Mouse (Mus musculus) stomach, embryonic 14.5 days (tissue): ENCODE measurements around the gene Hist1h2bh. TPM values are rescaled to one million over a fixed set of nuclear protein-coding genes. Genes with fewer than 3 reads are reported as not detected.
"Not testable (repeated sequence)": the region's sequence is repeated elsewhere in the genome, so short reads cannot be mapped to it uniquely, and the experiment has no call there.

Experiments
- ATAC-seq: fragments of 200-750 bp; cut with Nextera tagmentation; 2 replicates; pipeline ENCODE4 v1.8.0; 2017; ENCODE audit warnings: low read depth, moderate TSS enrichment; ENCODE audit not compliant: insufficient number of reproducible peaks, insufficient read depth, low FRiP score
- H3K27ac ChIP-seq: fragments of 300-500 bp; sonication (generic); 2 replicates; pipeline ENCODE4 v1.5.1; 2014; ENCODE audit warnings: mild to moderate bottlenecking, low read length, moderate library complexity, mixed read lengths
- H3K27me3 ChIP-seq: fragments of 300-500 bp; sonication (generic); 2 replicates; pipeline ENCODE4 v1.6.1; 2014; ENCODE audit warnings: low read length, control low read depth, mixed read lengths; ENCODE audit not compliant: control insufficient read depth, insufficient read depth
- H3K36me3 ChIP-seq: fragments of 300-500 bp; sonication (generic); 2 replicates; pipeline ENCODE4 v1.6.1; 2014; ENCODE audit warnings: mild to moderate bottlenecking, control low read depth, low read length, moderate library complexity, mixed read lengths; ENCODE audit not compliant: control insufficient read depth, insufficient read depth
- H3K4me1 ChIP-seq: fragments of 300-500 bp; sonication (generic); 2 replicates; pipeline ENCODE4 v1.6.1; 2014; ENCODE audit warnings: low read length, control low read depth, mixed read lengths; ENCODE audit not compliant: control insufficient read depth, insufficient read depth
- H3K4me2 ChIP-seq: fragments of 300-500 bp; sonication (generic); replicated peaks from 2 replicates; pipeline ENCODE4 v1.6.1; 2014; ENCODE audit warnings: low read depth, low read length, control low read depth
- H3K4me3 ChIP-seq: fragments of 300-500 bp; sonication (generic); 2 replicates; pipeline ENCODE4 v1.5.1; 2014; ENCODE audit warnings: low read depth, low read length, control low read depth
- H3K9ac ChIP-seq: fragments of 300-500 bp; sonication (generic); replicated peaks from 2 replicates; pipeline ENCODE4 v1.6.1; 2014; ENCODE audit warnings: low read depth, mild to moderate bottlenecking, control low read depth, low read length, moderate library complexity, mixed read lengths
- H3K9me3 ChIP-seq: fragments of 300-500 bp; sonication (generic); 2 replicates; pipeline ENCODE4 v1.6.1; 2016; ENCODE audit warnings: low read depth, low read length, control low read depth; ENCODE audit not compliant: control insufficient read depth
- WGBS: fragments of 180-500 bp; shearing (Covaris S2); extraction: QIAGEN DNeasy Blood & Tissue Kit; methylation state at CpG from one replicate; pipeline ENCODE4 v1.1.7; 2014; 5-methylcytosine and 5-hydroxymethylcytosine counted together
- polyA plus RNA-seq: library from polyadenylated mRNA; unstranded; fragments of >200 nt; fragmentation: Nextera tagmentation; extraction: Ambion mirVana; gene quantifications from 2 replicates; pipeline ENCODE4 v1.2.1, GENCODE M21; 2014

The Hist1h2bh gene
- polyA plus RNA-seq, 1 experiment from 2014 or later: 1.2 TPM

DNA sequence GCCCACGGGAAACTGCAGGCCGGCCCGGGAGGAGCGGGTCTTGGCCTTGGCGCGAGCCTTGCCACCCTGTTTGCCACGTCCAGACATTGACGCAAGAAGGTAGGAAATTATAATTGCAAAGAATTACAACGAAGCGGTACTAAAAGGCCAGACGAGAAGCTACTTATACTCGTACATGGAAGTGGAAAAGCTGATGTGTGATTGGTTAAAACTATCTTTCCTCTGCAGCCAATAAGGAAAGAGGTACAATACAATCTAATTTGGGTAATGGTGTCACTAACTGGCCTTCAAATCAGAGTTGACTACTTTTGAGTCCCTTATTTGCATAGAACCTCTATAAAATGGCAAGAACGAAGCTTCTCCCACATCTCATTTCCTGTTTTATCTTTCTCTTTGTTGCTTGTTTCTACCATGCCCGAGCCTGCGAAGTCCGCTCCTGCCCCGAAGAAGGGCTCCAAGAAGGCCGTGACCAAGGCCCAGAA lies 27.9 kb upstream of the Hist1h2bh start, which contains the start of the genes Hist1h2ae and Hist1h2bg:
TSS of gene Hist1h2ae (minus strand) at position 199 of the 482 bp plus-strand sequence.
TSS of gene Hist1h2bg (plus strand) at position 375 of the 482 bp plus-strand sequence.
- ATAC-seq: peak; percentile 88
- Histone ChIP-seq H3K36me3 (no peaks in the 10 kb centered on the region), H3K9ac (peak within 1 kb of the TSS; percentile 22), H3K4me1 (no peaks in the 10 kb centered on the region), H3K4me2 (peak within 1 kb of the TSS; percentile 50), H3K9me3 (no peaks in the 10 kb centered on the region), H3K27me3 (no peaks in the 10 kb centered on the region), H3K27ac (peak within 1 kb of the TSS; percentile 94), H3K4me3 (peak within 1 kb of the TSS; percentile 27)
- WGBS: under 1% methylated on average over 18 of the region's 18 CpGs

GRCm38 (mm10) chr13:23570261-23571021 lies 27.2 kb upstream of the Hist1h2bh start:
- ATAC-seq, H3K9me3 ChIP-seq, H3K36me3 ChIP-seq, H3K4me1 ChIP-seq, H3K27me3 ChIP-seq: not testable (repeated sequence)
- Histone ChIP-seq H3K27ac (peak overlapping the region; percentile 94), H3K9ac (peak overlapping the region; percentile 22), H3K4me2 (peak overlapping the region; percentile 50), H3K4me3 (peak overlapping the region; percentile 27; the same call in 1 of the 2 replicates)
- WGBS: 4% methylated on average over 12 of the region's 41 CpGs

GRCm38 (mm10) chr13:23564482-23564881 lies 21.3 kb upstream of the Hist1h2bh start:
- no peak overlapping the region for H3K4me2 ChIP-seq
- H3K4me1 ChIP-seq: no peaks in the 10 kb centered on the region
- no peaks in the 10 kb centered on the region for H3K27me3 ChIP-seq
- WGBS: 79% methylated on average over 2 of the region's 2 CpGs
- no peaks in the 10 kb centered on the region for H3K9me3 ChIP-seq
- H3K4me3 ChIP-seq: no peak overlapping the region
- peak overlapping the region; percentile 99 for H3K27ac ChIP-seq
- ATAC-seq: no peak
- no peaks in the 10 kb centered on the region for H3K36me3 ChIP-seq
- H3K9ac ChIP-seq: no peak overlapping the region

DNA sequence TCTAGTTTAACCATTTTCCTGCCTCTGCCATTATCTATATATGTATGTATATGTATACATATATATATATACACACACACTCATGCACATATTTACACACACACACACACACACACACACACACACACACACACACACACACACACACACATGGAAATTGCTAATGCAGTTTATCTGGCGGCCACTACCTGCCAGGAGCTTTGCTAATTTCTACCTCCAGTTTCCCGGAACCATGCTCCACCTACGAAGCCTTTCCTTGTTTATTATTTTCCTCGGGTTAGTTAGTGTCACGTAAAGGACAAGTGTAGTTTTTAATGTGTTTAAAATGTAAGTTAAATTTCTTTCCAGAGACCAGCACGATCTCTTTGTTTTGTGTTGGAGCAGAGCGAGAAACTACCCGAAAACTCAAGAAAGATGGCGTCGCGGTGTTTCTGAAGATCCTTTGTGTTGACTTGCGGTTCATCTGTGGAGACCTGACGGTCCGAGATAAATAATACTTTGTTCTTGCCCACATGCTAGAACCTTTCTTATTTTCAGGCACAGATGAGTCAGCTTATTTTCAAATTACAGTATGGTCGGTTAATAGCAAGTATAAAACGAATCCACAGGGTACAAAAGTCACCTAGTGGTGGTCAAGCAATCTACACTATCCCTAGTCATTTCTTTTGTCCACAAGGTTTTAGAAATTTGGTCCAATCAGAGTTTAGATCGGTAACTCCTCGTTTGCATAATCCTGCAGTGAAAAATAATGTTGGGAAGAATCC lies 19.7 kb upstream of the Hist1h2bh start:
- H3K27ac ChIP-seq: peak overlapping the region; percentile 99
- WGBS: 2% methylated on average over 18 of the region's 18 CpGs
- H3K27me3 ChIP-seq: no peaks in the 10 kb centered on the region
- H3K4me1 ChIP-seq: no peaks in the 10 kb centered on the region
- H3K9ac ChIP-seq: peak overlapping the region; percentile 23; the same call in 1 of the 2 replicates
- H3K4me3 ChIP-seq: peak overlapping the region; percentile 29
- H3K4me2 ChIP-seq: peak overlapping the region; percentile 70
- ATAC-seq: peak; percentile 62
- H3K36me3 ChIP-seq: no peaks in the 10 kb centered on the region
- H3K9me3 ChIP-seq: no peaks in the 10 kb centered on the region

DNA sequence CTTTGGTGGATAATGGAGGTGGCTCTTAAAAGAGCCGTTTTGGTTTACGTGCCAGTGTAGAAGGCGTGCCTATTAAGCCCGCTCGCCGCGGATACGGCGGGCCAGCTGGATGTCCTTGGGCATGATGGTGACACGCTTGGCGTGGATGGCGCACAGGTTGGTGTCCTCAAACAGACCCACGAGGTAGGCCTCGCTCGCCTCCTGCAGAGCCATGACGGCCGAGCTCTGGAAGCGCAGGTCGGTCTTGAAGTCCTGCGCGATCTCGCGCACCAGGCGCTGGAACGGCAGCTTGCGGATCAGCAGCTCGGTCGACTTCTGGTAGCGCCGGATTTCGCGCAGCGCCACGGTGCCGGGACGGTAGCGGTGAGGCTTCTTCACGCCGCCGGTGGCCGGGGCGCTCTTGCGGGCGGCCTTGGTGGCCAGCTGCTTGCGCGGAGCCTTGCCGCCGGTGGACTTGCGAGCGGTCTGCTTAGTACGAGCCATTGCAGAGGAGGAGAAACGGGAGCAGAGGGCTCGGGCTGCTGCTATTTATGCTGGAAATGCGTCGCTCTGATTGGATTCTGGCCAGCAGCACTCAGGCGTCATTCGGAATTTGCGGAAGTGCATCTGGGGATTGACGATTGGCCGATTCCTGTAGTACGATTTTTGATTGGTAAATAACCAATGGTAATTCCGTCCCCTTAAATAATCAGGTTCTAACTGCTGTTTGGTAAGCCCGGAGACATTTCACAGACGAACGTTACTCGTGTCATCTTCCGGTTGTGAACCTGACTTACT lies 18.9 kb upstream of the Hist1h2bh start, which contains the start of gene Hist1h3e:
TSS of gene Hist1h3e (minus strand) at position 487 of the 777 bp plus-strand sequence.
- Histone ChIP-seq H3K9ac (peak within 1 kb of the TSS; percentile 45; the same call in 1 of the 2 replicates), H3K4me3 (peak within 1 kb of the TSS; percentile 29), H3K4me2 (peak within 1 kb of the TSS; percentile 70), H3K27ac (peak within 1 kb of the TSS; percentile 99)
- ATAC-seq: peak; percentile 93
- H3K4me1 ChIP-seq, H3K9me3 ChIP-seq, H3K27me3 ChIP-seq, H3K36me3 ChIP-seq: not testable (repeated sequence)
- under 1% methylated on average over 50 of the region's 67 CpGs for WGBS

GRCm38 (mm10) chr13:23561531-23561882 lies 18.3 kb upstream of the Hist1h2bh start:
- not testable (repeated sequence) for H3K4me1 ChIP-seq, H3K27me3 ChIP-seq, ATAC-seq, H3K9me3 ChIP-seq, H3K36me3 ChIP-seq, H3K9ac ChIP-seq
- WGBS: 0% methylated on average over 2 of the region's 5 CpGs
- peak overlapping the region; percentile 99 for H3K27ac ChIP-seq
- peak overlapping the region; percentile 70; the same call in 1 of the 2 replicates for H3K4me2 ChIP-seq
- H3K4me3 ChIP-seq: peak overlapping the region; percentile 29; the same call in 1 of the 2 replicates

DNA sequence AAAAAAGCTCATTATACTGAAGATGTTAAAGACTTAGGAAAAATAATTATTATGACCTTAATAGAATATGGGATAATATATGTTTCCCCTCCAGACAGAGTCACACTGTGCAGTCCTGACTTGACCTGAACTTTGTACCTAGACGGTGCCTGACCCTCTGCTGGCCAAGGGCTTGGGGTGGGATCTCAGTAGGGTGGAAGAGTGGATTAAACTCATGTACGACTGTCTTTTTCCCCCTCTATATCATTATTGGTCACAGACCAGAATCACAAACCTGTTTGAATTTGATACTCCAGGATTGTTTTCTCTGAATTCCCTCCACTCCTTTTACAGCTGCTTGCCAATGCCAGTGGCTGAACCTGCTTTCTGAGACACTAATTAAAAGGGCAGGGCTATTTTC lies 17.5 kb upstream of the Hist1h2bh start:
- H3K27me3 ChIP-seq, H3K4me3 ChIP-seq, ATAC-seq, H3K36me3 ChIP-seq, H3K9ac ChIP-seq, H3K27ac ChIP-seq, H3K4me1 ChIP-seq, H3K9me3 ChIP-seq: not testable (repeated sequence)
- 0 out of 2 replicates have a peak overlapping the region, but pooled peaks have one; percentile 13 for H3K4me2 ChIP-seq
- whole genome bisulfite sequencing: 19% methylated on average over 2 of the region's 2 CpGs

GRCm38 (mm10) chr13:23556906-23557305 lies 13.7 kb upstream of the Hist1h2bh start:
- H3K4me1 ChIP-seq: peaks cover 11% of the 10 kb centered on the region; the same call in 1 of the 2 replicates
- H3K4me2 ChIP-seq: peak overlapping the region; percentile 94
- 59% methylated on average over 3 of the region's 3 CpGs for WGBS
- H3K4me3 ChIP-seq: peak overlapping the region; percentile 69; the same call in 1 of the 2 replicates
- 0 out of 2 replicates have a peak overlapping the region, but pooled peaks have one; percentile 15 for H3K9ac ChIP-seq
- peak overlapping the region; percentile 99 for H3K27ac ChIP-seq
- no peak for ATAC-seq
- no peaks in the 10 kb centered on the region for H3K9me3 ChIP-seq
- H3K36me3 ChIP-seq: no peaks in the 10 kb centered on the region
- H3K27me3 ChIP-seq: no peaks in the 10 kb centered on the region
